Mouse (Mus musculus) intestine, embryonic 14.5 days (tissue): ENCODE measurements around the gene Cln6. TPM values are rescaled to one million over a fixed set of nuclear protein-coding genes. Genes with fewer than 3 reads are reported as not detected.

Experiments
- ATAC-seq: fragments of 200-750 bp; cut with Nextera tagmentation; replicated peaks from 2 replicates; pipeline ENCODE4 v1.8.0; 2017; ENCODE audit warnings: low read depth, moderate number of reproducible peaks, moderate TSS enrichment, moderate library complexity; ENCODE audit not compliant: low FRiP score, low TSS enrichment
- DNase-seq: peaks from one replicate; pipeline ENCODE4 v3.0.0-alpha.2; 2018; ENCODE audit warnings: low spot score
- H3K27ac ChIP-seq: fragments of 300-500 bp; sonication (generic); 2 replicates; pipeline ENCODE4 v1.5.1; 2014; ENCODE audit warnings: low read depth, mild to moderate bottlenecking, control low read depth
- H3K27me3 ChIP-seq: fragments of 300-500 bp; sonication (generic); replicated peaks from 2 replicates; pipeline ENCODE4 v1.6.1; 2014; ENCODE audit warnings: low read length, control low read depth; ENCODE audit not compliant: control insufficient read depth, insufficient read depth
- H3K36me3 ChIP-seq: fragments of 300-500 bp; sonication (generic); 2 replicates; pipeline ENCODE4 v1.6.1; 2014; ENCODE audit warnings: low read length, control low read depth; ENCODE audit not compliant: control insufficient read depth, insufficient read depth
- H3K4me1 ChIP-seq: fragments of 300-500 bp; sonication (generic); replicated peaks from 2 replicates; pipeline ENCODE4 v1.6.1; 2014; ENCODE audit warnings: low read length, control low read depth, mixed read lengths; ENCODE audit not compliant: control insufficient read depth, insufficient read depth
- H3K4me2 ChIP-seq: fragments of 300-500 bp; sonication (generic); 2 replicates; pipeline ENCODE4 v1.6.1; 2014; ENCODE audit warnings: low read length
- H3K4me3 ChIP-seq: fragments of 300-500 bp; sonication (generic); 2 replicates; pipeline ENCODE4 v1.5.1; 2014; ENCODE audit warnings: low read depth, low read length, control low read depth, mixed read lengths
- H3K9ac ChIP-seq: fragments of 300-500 bp; sonication (generic); 2 replicates; pipeline ENCODE4 v1.6.1; 2014; ENCODE audit warnings: mild to moderate bottlenecking, low read length
- H3K9me3 ChIP-seq: fragments of 300-500 bp; sonication (generic); 2 replicates; pipeline ENCODE4 v1.6.1; 2016; ENCODE audit warnings: low read length, control low read depth; ENCODE audit not compliant: control insufficient read depth
- WGBS: fragments of 180-500 bp; shearing (Covaris S2); extraction: QIAGEN DNeasy Blood & Tissue Kit; methylation state at CpG from one replicate; pipeline ENCODE4 v1.1.7; 2014; 5-methylcytosine and 5-hydroxymethylcytosine counted together
- polyA plus RNA-seq: library from polyadenylated mRNA; unstranded; fragments of >200 nt; fragmentation: Nextera tagmentation; extraction: Ambion mirVana; gene quantifications from 2 replicates; pipeline ENCODE4 v1.2.1, GENCODE M21; 2014

Gene Cln6
- polyA plus RNA-seq, 1 experiment from 2014 or later = 31.3 TPM

DNA sequence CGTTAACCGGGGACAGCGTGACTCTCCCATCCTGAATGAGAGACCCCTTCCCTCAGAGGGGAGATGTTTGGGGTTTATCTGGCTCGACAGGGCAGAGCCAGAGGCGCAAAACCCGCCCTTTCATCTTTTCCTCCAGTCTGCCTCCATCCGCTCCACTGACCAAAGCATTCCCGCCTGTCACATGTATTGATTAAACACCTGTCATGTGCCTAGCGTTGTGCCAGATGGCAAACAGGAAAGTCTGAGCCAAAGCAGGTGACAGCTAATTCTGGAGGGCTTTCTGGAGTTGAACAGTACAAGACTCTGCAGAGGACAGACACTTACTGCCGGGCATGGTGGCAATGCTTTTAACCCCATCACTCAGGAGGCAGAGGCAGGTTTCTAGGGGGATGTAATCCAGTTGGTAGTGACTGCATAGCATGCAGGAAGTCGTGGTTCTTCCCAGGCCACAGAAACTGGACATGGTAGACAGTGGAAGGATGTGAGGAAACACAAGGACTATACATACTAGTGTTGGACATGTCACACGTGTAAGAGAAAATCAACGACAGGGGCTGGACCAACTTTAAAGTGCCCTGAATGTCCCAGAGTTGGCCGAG lies 686 bp downstream of the Cln6 start:
- H3K4me2 ChIP-seq = peak overlapping the region; percentile 92
- H3K27me3 ChIP-seq = no peaks in the 10 kb centered on the region
- 0 out of 2 replicates have a peak, but pooled peaks cover 3% of the 10 kb centered on the region for H3K36me3 ChIP-seq
- DNase-seq (no peak), ATAC-seq (peak; percentile 8; the same call in 1 of the 2 replicates)
- H3K9me3 ChIP-seq = no peaks in the 10 kb centered on the region
- peak overlapping the region; percentile 71 for H3K4me3 ChIP-seq
- peaks cover 13% of the 10 kb centered on the region for H3K4me1 ChIP-seq
- H3K27ac ChIP-seq = peak overlapping the region; percentile 89
- 14% methylated on average over 14 of the region's 14 CpGs for WGBS
- peak overlapping the region; percentile 83 for H3K9ac ChIP-seq

DNA sequence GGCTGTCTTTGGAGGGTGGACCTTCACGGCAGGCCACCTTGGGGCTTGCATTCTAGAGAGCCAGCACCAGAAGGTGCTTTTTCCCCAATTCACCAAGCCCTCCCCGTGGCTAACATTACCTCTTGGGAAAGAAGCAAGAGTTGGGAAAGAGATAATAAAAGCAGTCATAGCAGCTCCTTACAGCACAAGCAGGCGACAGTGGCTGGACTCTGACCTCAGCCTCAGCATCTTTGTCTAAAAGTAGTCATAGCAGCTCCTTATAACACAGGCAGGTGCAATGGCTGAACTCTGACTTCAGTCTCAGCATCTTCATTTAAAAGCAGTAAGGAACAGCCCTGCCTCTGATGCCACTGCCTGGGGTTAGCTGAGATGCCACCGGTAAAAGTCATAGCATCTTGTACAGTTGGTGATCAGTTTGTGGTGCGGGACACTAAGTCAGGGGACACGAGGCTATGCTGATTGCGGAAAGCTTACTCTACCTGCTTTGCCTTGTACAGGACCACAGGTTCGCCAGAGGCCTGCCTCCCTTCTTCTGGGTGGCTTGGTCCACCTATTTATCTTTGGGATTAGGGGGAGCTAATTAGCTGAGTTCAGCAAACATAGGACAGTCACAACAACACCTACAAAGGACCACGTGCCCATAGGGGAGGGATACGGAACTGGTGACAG lies 4.9 kb downstream of the Cln6 start:
- WGBS = 79% methylated on average over 10 of the region's 10 CpGs

DNA sequence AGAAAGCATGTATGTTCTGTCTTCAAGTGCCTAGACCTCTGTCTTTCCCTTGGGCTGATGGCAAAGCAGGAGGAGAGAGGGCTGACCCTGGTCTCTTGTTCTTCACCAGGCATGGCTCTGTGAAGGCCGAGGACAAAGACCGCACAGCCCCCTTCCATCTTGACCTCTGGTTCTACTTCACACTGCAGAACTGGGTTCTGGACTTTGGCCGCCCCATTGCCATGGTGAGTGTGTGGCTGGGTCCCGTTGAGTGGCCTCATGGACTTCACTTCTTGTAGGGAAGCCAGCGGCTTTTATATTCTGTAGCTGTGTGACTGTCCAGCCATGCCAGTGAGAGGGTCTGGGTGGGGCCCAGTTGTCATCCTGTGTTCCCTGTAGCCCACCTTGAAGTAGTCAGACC lies 5.9 kb downstream of the Cln6 start:
- H3K4me2 ChIP-seq = no peak overlapping the region
- H3K27me3 ChIP-seq = no peaks in the 10 kb centered on the region
- no peak overlapping the region for H3K27ac ChIP-seq
- WGBS = 99% methylated on average over 5 of the region's 5 CpGs
- peaks cover 21% of the 10 kb centered on the region for H3K4me1 ChIP-seq
- H3K9ac ChIP-seq = no peak overlapping the region
- H3K4me3 ChIP-seq = no peak overlapping the region
- no peaks in the 10 kb centered on the region for H3K9me3 ChIP-seq
- DNase-seq = no peak
- H3K36me3 ChIP-seq = peaks cover 10% of the 10 kb centered on the region; the same call in 1 of the 2 replicates
- no peak for ATAC-seq

More for the DNA sequence above, 4.9 kb downstream of the Cln6 start:
- H3K9me3 ChIP-seq = no peaks in the 10 kb centered on the region
- 0 out of 2 replicates have a peak, but pooled peaks cover 3% of the 10 kb centered on the region for H3K36me3 ChIP-seq
- H3K27ac ChIP-seq = no peak overlapping the region
- no peaks in the 10 kb centered on the region for H3K27me3 ChIP-seq
- H3K4me1 ChIP-seq = peaks cover 25% of the 10 kb centered on the region
- H3K4me2 ChIP-seq = no peak overlapping the region
- DNase-seq = no peak
- no peak for ATAC-seq
- no peak overlapping the region for H3K9ac ChIP-seq
- no peak overlapping the region for H3K4me3 ChIP-seq

DNA sequence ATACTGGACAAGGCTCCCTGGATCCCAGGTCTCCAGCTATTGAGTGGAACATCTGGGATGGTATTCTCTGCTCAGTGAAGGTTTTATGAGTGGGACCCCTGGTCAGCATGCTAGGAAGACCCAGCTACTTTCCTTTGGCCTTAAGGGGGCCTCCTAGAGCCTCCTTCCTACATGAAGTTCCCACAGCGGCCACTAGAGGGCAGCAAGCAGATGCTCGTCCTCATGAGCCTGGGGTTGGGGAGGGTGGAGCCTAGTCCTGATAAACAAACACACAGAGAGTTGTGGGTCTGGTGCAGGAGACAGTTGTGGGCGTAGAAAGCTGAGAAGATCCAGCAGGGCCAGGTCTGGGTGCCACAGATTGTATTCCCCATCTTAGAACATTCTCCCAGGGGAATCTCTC lies 9.1 kb downstream of the Cln6 start:
- peak; percentile 98 for DNase-seq
- Histone ChIP-seq H3K4me1 (peaks cover 12% of the 10 kb centered on the region), H3K9me3 (no peaks in the 10 kb centered on the region), H3K4me2 (no peak overlapping the region), H3K27ac (no peak overlapping the region), H3K9ac (no peak overlapping the region), H3K36me3 (peaks cover 27% of the 10 kb centered on the region; the same call in 1 of the 2 replicates), H3K27me3 (no peaks in the 10 kb centered on the region), H3K4me3 (no peak overlapping the region)
- ATAC-seq = peak; percentile 57
- 2% methylated on average over 3 of the region's 3 CpGs for WGBS

DNA sequence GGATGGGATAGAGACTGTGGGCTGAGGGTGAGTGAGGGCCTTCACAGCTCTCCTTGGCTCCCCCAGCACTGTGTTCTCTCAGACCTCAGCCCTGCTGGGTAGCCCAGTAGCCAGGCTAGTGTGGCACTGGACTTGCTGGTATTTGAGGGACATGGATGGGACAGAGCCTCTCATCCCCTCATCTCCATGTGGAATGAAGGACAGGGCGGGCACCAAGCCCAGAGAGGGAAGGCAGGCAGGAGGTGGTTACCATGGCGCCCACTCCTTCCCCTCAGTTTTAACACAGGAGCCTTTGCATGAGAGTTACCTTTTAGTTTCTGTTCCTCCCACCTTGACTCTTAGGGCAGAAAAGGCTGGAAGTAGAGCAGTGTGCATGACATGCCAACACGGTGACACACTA lies 10.1 kb downstream of the Cln6 start:
- WGBS = 93% methylated on average over 3 of the region's 3 CpGs
- DNase-seq = no peak
- Histone ChIP-seq H3K36me3 (peaks cover 27% of the 10 kb centered on the region; the same call in 1 of the 2 replicates), H3K4me1 (peaks cover 12% of the 10 kb centered on the region), H3K27ac (no peak overlapping the region), H3K27me3 (no peaks in the 10 kb centered on the region), H3K4me2 (no peak overlapping the region), H3K9me3 (no peaks in the 10 kb centered on the region), H3K9ac (no peak overlapping the region), H3K4me3 (no peak overlapping the region)
- ATAC-seq = no peak

DNA sequence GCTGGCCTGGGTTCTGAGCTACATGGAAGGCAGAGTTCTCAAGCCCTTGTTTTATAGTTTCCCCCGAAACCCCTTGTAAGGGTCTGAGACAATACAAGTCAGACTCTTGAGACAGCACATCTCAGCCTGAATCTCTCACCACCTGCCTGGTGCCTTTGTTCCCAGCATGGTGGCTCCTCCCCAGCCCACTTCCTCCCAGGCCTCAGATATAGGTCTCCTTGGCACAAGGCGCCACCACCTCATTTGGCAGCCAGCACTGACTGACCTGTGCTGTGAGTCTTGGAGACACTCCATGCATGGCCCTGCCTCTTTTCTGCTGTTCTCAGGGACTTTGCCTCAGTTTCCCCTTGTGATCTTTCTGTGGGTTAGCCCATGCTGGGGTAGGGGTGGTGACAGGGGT lies 13.0 kb downstream of the Cln6 start:
- H3K4me3 ChIP-seq = no peak overlapping the region
- 85% methylated on average over 2 of the region's 2 CpGs for WGBS
- no peaks in the 10 kb centered on the region for H3K27me3 ChIP-seq
- peaks cover 15% of the 10 kb centered on the region for H3K4me1 ChIP-seq
- no peak overlapping the region for H3K27ac ChIP-seq
- no peak overlapping the region for H3K9ac ChIP-seq
- H3K9me3 ChIP-seq = no peaks in the 10 kb centered on the region
- ATAC-seq = no peak
- H3K36me3 ChIP-seq = peaks cover 27% of the 10 kb centered on the region; the same call in 1 of the 2 replicates
- no peak overlapping the region for H3K4me2 ChIP-seq
- DNase-seq = no peak

DNA sequence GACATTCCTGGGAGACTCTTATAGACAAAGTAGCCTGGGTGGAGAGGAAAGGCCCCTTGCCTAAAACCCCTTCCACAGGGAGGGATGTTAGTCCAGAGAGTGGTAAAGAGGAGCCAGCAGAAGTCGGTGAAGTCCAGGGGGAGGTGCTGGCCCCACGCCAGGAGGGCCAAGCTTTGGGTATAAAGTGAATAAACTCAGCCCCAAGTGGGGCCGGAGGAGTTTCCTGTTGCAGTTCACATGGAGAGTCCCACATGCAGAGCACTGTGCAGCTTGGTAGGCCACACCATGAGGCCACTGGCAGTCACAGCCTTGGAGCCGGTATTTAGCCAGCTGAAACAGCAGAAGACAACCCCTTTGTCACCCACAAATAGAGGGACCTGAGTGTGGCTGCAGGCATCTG lies 15.9 kb downstream of the Cln6 start:
- WGBS = 36% methylated on average over 4 of the region's 4 CpGs
- H3K4me3 ChIP-seq = no peak overlapping the region
- H3K9ac ChIP-seq = no peak overlapping the region
- peaks cover 31% of the 10 kb centered on the region for H3K4me1 ChIP-seq
- H3K9me3 ChIP-seq = no peaks in the 10 kb centered on the region
- ATAC-seq (no peak), DNase-seq (no peak)
- H3K27ac ChIP-seq = no peak overlapping the region; the same call in 1 of the 2 replicates
- H3K4me2 ChIP-seq = no peak overlapping the region
- H3K36me3 ChIP-seq = peaks cover 20% of the 10 kb centered on the region; the same call in 1 of the 2 replicates
- no peaks in the 10 kb centered on the region for H3K27me3 ChIP-seq

DNA sequence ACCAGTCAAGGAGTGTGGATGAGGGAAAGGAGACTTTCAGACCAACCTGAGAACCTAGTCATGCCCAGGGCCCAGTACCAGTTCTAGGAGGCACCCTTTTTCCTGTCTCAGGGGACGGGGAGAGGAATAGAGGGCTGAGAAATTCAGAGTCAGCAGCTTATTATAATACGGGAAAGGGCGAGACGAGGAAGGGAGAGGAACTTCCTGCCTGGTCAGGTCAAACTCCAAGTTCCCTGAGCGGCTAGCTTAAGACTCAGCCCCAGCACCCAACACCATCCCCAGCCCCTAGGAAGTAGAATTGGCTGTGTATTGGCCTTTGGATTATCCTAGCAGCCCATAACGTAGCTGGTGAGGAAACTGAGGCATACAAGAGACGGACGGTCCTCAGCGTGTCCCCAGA lies 18.6 kb downstream of the Cln6 start:
- peaks cover 31% of the 10 kb centered on the region for H3K4me1 ChIP-seq
- peak; percentile 42 for ATAC-seq
- no peaks in the 10 kb centered on the region for H3K9me3 ChIP-seq

More for the DNA sequence above, 18.6 kb downstream of the Cln6 start:
- Histone ChIP-seq H3K27ac (peak overlapping the region; percentile 89), H3K4me2 (peak overlapping the region; percentile 55), H3K36me3 (no peaks in the 10 kb centered on the region), H3K9ac (no peak overlapping the region), H3K4me3 (peak overlapping the region; percentile 27; the same call in 1 of the 2 replicates), H3K27me3 (no peaks in the 10 kb centered on the region)
- 44% methylated on average over 9 of the region's 9 CpGs for WGBS
- peak; percentile 65 for DNase-seq
